Mouse (Mus musculus) heart, adult 2 months (tissue): ENCODE results near the gene F830045P16Rik. TPM values are rescaled to one million over a fixed set of nuclear protein-coding genes. Genes with fewer than 3 reads are reported as not detected.
"Not testable (repeated sequence)": the region's sequence is repeated elsewhere in the genome, so short reads cannot be mapped to it uniquely, and the experiment has no call there.

Experiments
- DNase-seq, 2 experiments: peaks; one replicate each; pipeline ENCODE4 v3.0.0; 2021
- H3K27ac ChIP-seq: fragments of 200-600 bp; 2 replicates; pipeline ENCODE4 v1.8.1; 2022
- H3K27me3 ChIP-seq: fragments of 200-500 bp; 2 replicates; pipeline ENCODE4 v1.6.1; 2012; ENCODE audit warnings: mild to moderate bottlenecking, low read length, inconsistent platforms, mixed read lengths; ENCODE audit not compliant: control insufficient read depth, insufficient read depth
- H3K36me3 ChIP-seq: fragments of 200-500 bp; 2 replicates; pipeline ENCODE4 v1.6.1; 2012; ENCODE audit warnings: low read length, inconsistent platforms; ENCODE audit not compliant: control insufficient read depth, insufficient read depth
- H3K4me1 ChIP-seq: fragments of 200-500 bp; 2 replicates; pipeline ENCODE4 v1.6.1; 2011; ENCODE audit warnings: low read length; ENCODE audit not compliant: control insufficient read depth, insufficient read depth
- H3K4me3 ChIP-seq: fragments of 200-600 bp; 2 replicates; pipeline ENCODE4 v1.8.1; 2022
- H3K79me2 ChIP-seq: fragments of 200-500 bp; replicated peaks from 2 replicates; pipeline ENCODE4 v1.6.1; 2012; ENCODE audit warnings: mild to moderate bottlenecking, inconsistent platforms, low read length, moderate library complexity, mixed read lengths; ENCODE audit not compliant: control insufficient read depth, insufficient read depth
- H3K9ac ChIP-seq: fragments of 200-500 bp; 2 replicates; pipeline ENCODE4 v1.6.1; 2012; ENCODE audit warnings: low read depth, mild to moderate bottlenecking, control low read depth, inconsistent platforms, low read length, mixed read lengths
- CTCF ChIP-seq: fragments of 200-600 bp; IDR thresholded peaks from 2 replicates; pipeline ENCODE4 v1.8.1; 2022; ENCODE audit warnings: antibody characterized with exemption, mild to moderate bottlenecking, moderate library complexity
- EP300 ChIP-seq: fragments of 200-500 bp; IDR thresholded peaks from 2 replicates; pipeline ENCODE4 v1.6.1; 2011; ENCODE audit warnings: low read depth, low read length, control low read depth; ENCODE audit not compliant: insufficient read depth
- POLR2A ChIP-seq: fragments of 200-500 bp; IDR thresholded peaks from 2 replicates; pipeline ENCODE4 v1.6.1; 2011; ENCODE audit warnings: mild to moderate bottlenecking, low read depth, low read length, control low read depth; ENCODE audit not compliant: insufficient read depth
- WGBS: fragments of 180-500 bp; shearing (Covaris S2); methylation state at CpG from one replicate; pipeline ENCODE4 v1.1.7; 2018; 5-methylcytosine and 5-hydroxymethylcytosine counted together
- intact Hi-C: fragments of 180-260 bp; cut with DNase I; formaldehyde crosslinking; loops from one replicate; pipeline ENCODE4 v1.15.1; 2025
- polyA plus RNA-seq: library from polyadenylated mRNA; depleted of rRNA; stranded (reverse); fragments of >200 nt; gene quantifications from 2 replicates; pipeline ENCODE4 v1.2.3, GENCODE M21; 2012
- total RNA-seq, 2 experiments: library from RNA; stranded (reverse); gene quantifications; 2 replicates each; pipeline ENCODE4 v1.2.3; 2021

Gene F830045P16Rik
- total and polyA plus RNA-seq, 3 experiments = 0.23 TPM; not detected in 2

DNA sequence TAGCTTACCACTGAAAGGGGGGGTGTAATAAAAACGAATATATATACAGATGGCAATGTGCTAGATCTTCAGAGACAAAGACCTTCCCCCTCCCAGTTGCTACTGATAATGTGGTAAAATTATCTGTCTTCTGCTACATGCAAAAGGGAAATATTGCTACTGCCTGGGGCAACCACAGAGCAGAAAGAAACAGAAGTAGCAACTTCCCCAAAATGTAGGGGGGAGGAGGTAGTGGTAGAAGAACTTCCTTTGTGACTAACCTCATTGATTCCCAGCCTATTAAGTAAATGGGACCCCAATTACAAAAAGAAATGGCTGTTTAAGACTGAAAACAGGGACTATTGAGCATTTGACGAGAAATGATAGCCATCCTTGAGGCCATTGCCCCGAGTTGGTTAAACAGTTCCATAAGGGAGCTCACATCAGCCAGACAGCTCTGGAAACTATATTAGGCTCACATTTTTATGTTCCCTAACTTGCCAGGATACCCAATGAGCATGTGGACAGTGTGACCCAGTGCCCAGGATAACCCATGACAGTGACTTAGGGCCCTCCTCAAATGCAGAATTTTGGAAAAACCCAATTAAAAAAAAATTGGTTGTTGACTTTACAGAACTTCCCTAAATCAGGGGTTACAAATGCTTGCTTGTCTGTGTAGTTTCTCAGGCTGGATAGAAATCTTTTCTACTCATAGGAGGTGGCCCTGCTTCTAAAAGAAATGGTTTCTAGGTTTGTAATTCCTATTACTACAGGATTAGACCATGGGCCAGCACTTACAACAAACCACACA lies 46.7 kb downstream of the F830045P16Rik start:
- H3K27me3 ChIP-seq = no peaks in the 10 kb centered on the region
- intact Hi-C loops = no loop called here
- H3K79me2 ChIP-seq = no peaks in the 10 kb centered on the region
- no peak overlapping the region for H3K9ac ChIP-seq
- TF ChIP-seq POLR2A = no peak
- no peak for TF ChIP-seq CTCF
- no peak for TF ChIP-seq EP300
- no peak for DNase-seq
- no peaks in the 10 kb centered on the region for H3K36me3 ChIP-seq
- no peak overlapping the region for H3K27ac ChIP-seq
- no peaks in the 10 kb centered on the region for H3K4me1 ChIP-seq
- H3K4me3 ChIP-seq = no peak overlapping the region
- WGBS = 59% methylated on average over 3 of the region's 3 CpGs

DNA sequence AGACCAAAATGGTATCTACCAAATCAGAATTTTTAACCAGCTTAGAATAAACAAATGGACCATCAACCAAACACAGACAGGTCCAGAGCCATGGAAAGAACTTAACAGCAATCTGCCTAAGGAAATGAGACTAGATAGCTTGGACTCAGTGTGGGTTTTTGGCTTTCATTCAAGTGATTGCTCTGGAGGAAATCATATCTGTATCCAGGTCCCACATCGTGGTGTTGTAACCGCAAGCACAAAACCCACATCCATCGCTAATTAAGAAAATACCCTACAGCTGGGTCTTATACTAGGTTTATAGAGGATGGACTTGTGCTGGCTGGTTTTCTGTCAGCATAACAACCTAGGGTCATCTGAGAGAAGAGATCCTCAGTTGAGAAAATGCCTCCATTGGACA lies 53.3 kb downstream of the F830045P16Rik start:
- intact Hi-C loops = no loop called here
- WGBS = 38% methylated on average over 3 of the region's 3 CpGs
- no peaks in the 10 kb centered on the region for H3K79me2 ChIP-seq
- TF ChIP-seq CTCF (no peak), EP300 (no peak), POLR2A (no peak)
- H3K9ac ChIP-seq = no peak overlapping the region
- no peak overlapping the region for H3K27ac ChIP-seq
- DNase-seq = no peak
- H3K27me3 ChIP-seq = no peaks in the 10 kb centered on the region
- H3K36me3 ChIP-seq = no peaks in the 10 kb centered on the region
- no peaks in the 10 kb centered on the region for H3K4me1 ChIP-seq
- H3K4me3 ChIP-seq = no peak overlapping the region

DNA sequence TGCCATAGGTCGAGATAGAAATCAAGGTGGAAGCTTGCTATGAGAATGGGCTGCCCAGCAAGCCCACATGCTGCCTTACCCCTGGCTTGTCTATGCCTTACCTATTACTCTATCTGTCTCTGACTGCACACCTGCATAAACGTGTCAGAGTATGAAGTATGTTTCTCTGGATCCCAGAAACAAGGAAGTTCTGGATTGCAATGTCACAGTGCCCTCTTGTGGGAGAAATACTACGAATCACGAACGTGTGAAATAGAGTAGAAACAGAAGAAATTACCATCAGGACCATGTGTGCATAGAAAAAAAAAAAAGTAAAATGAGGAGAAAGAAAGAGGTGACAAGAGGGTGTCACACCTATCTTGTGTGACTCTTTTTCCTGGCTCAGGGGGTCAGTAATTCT lies 64.5 kb downstream of the F830045P16Rik start:
- H3K4me1 ChIP-seq = no peaks in the 10 kb centered on the region
- intact Hi-C loops = no loop called here
- DNase-seq = no peak
- no peaks in the 10 kb centered on the region for H3K36me3 ChIP-seq
- no peak overlapping the region for H3K27ac ChIP-seq
- H3K27me3 ChIP-seq = no peaks in the 10 kb centered on the region
- peak; percentile 65 for TF ChIP-seq CTCF
- TF ChIP-seq POLR2A = no peak
- TF ChIP-seq EP300 = no peak
- H3K4me3 ChIP-seq = no peak overlapping the region
- no peaks in the 10 kb centered on the region for H3K79me2 ChIP-seq
- no peak overlapping the region for H3K9ac ChIP-seq
- WGBS = 23% methylated on average over 5 of the region's 5 CpGs

DNA sequence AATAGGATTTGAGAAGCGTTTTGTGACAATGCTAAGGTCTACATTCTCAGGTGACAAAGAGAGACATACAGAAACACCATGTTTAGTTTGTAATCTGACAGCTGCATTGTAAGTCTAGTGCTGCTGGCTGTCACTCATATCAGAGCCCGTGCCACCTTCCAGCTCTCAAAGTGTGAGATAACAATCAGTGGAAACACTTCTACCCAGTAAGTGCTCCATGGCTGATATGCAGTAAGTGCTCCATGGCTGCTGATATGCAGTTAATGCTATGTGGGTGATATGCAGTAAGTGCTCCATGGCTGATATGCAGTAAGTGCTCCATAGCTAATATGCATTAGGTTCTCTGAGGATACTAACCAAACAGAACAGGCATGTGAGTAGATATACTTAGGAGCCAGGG lies 65.6 kb downstream of the F830045P16Rik start:
- no peak overlapping the region for H3K27ac ChIP-seq
- H3K4me1 ChIP-seq = no peaks in the 10 kb centered on the region
- TF ChIP-seq CTCF (no peak), POLR2A (no peak), EP300 (no peak)
- 48% methylated on average over 2 of the region's 2 CpGs for WGBS
- intact Hi-C loops = no loop called here
- no peaks in the 10 kb centered on the region for H3K36me3 ChIP-seq
- H3K9ac ChIP-seq = no peak overlapping the region
- no peak overlapping the region for H3K4me3 ChIP-seq
- DNase-seq = no peak
- no peaks in the 10 kb centered on the region for H3K27me3 ChIP-seq
- no peaks in the 10 kb centered on the region for H3K79me2 ChIP-seq

DNA sequence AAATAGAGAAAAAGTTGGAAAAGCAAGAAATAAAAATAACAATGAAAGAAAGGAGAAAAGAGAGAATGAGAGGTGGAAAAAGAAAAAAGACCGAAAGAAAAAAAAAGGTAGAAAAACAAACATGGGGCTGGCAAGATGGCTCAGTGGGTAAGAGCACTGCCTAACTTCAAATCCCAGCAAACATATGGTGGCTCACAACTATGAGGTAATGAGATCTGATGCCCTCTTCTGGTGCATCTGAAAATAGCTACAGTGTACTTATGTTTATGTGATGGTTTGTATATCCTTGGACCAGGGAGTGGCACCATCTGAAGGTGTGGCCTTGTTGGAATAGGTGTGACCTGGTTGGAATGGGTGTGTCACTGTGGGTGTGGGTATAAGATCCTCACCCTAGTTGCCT lies 97.6 kb downstream of the F830045P16Rik start:
- H3K27ac ChIP-seq, H3K4me1 ChIP-seq, H3K27me3 ChIP-seq, H3K4me3 ChIP-seq, H3K79me2 ChIP-seq, H3K36me3 ChIP-seq, H3K9ac ChIP-seq, DNase-seq: not testable (repeated sequence)
- WGBS = 90% methylated on average over 1 of the region's 1 CpGs
- intact Hi-C loops = loop anchor here (10.0 kb wide), 1 partner anchor 264 kb away; no protein-coding TSS in a partner anchor
- TF ChIP-seq CTCF = 0 out of 2 replicates have a peak, but pooled peaks have one; percentile 2

DNA sequence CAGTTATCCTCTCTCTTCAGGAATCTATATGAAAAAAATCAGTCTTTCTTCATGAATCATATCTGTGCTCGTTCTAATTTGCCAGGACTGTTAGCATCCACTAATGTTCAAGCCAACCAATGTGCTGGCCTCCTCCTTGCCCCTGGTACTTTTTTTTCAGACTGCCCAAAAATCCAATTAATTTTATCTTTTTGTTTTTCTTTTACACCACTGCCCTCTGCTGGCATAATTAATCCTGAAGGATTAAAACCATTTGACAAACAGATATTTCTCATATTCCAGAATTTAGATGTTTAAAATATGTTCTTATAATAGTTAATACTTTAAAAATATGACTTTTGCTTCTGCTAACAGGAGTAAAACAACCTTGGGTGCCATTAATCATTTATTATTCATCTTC lies 101.2 kb downstream of the F830045P16Rik start:
- no peak for TF ChIP-seq EP300
- peak; percentile 68 for TF ChIP-seq CTCF
- TF ChIP-seq POLR2A = no peak
- no peak for DNase-seq
- WGBS = 42% methylated on average over 1 of the region's 1 CpGs
- intact Hi-C loops = loop anchor here (10.0 kb wide), 1 partner anchor 260 kb away; no protein-coding TSS in a partner anchor
- H3K4me1 ChIP-seq = no peaks in the 10 kb centered on the region
- no peak overlapping the region for H3K27ac ChIP-seq
- no peaks in the 10 kb centered on the region for H3K36me3 ChIP-seq
- H3K4me3 ChIP-seq = no peak overlapping the region
- no peaks in the 10 kb centered on the region for H3K27me3 ChIP-seq
- no peaks in the 10 kb centered on the region for H3K79me2 ChIP-seq
- no peak overlapping the region for H3K9ac ChIP-seq
